Mouse (Mus musculus) thymus, postnatal 10 days (tissue): ENCODE measurements around the gene Ikzf4.
A peak's percentile ranks its signal among the peaks of the same experiment; 100 is the strongest.

Experiments used
- DNase-seq, 2 experiments: peaks; one replicate each; pipeline ENCODE4 v3.0.0; 2021; ENCODE audit warnings: low spot score in 2 of 2

Gene Ikzf4

DNA sequence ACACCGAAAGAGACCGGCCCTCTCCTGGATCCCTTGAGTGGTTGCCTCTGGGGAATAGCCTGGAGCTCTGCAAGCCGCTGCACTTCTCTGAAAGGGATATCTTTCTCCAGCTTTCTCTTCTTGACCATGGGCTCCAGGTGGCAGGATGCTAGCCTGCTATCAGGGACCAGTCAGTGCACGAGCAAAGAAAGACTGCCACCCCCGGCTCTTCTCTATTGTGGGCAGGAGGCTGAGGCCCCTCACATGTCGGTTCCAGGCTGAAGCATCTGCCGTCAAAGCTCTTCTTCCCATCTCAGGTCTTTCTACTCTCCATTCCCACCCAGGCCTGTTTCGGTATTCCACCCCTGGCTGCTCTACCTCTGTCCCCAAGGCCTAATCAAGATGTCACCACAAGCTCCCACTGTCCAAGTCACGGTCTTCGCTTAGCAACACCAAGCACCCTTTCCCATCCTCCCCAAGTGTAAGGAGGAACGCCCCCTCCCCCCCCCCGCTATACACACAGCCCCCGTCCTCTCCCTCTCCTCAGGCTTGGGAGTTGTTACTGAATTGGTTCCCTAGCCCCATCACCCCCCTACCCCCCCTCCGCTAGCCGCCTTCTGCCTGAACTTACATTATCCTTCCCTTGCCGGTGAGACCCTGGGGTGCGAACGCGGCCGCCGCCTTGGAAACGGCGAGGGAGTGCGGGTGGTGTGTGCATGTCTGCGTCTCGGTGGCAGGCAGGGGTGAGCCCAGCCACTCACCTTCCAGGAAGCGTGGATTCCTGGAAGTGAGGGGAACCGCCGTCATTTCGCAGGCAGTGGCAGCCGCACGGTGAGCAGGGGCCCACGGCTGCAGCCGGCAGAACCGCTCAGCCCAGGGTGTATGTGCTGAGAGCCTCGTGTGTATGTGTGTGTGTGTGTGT, at the start of gene Ikzf4:
Gene Ikzf4, minus strand, starts transcription at position 881 of the 901 bp plus-strand sequence.
- DNase-seq: peak; percentile 27 to 38

DNA sequence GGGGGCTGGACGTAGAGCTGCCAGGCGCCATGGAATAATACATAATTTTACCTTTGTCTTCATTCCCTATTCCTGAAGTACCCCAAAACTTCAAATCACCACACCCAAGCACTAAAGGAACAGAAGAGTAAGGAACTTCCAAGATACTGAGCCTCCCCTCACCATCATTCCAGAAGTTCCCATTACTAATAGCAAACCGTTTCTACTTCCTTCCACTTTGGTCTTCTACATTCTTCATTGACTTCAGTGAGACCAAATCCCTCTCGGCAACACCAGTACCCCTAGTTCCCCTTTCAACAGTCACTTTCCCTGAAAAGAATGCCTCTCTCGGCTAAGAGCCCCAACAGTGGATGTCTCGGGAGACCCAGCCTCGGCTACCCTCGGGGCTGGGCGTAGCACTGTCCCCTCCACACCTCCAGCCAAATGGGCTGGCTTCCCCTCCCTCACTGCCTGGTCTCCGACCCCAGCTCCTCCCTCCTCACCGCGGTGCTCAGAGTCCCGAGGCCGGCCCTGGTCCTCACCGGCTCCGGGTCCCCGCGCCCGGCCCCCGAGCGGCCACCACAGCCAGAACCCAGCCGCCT, 49.7 kb upstream of the Ikzf4 start:
- no peak for DNase-seq

DNA sequence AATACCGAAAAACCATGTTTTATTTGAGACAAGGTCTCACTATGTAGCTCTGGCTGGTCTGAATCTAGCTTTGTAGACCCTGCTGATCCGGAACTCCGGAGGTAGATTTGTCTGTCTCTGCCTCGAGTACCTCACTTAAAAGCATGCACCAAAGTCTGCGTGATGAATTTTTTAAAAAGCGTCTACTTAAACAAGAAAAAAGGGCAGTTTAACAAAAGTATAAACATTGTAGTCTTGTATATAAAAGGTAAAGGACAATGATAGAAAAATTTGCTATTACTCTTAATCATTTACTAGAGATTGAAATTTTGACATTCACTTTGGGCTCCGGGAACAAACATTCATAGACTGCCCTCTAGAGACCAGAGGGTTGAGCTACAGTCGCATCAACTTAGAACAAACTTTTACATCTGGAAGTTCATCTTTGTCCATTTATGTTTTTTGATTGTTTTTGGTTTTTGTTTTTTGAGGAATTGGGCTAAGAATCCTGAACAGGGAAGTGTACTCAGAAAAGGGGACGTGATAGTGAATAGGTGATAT, 28.7 kb upstream of the Ikzf4 start:
- DNase-seq: peak in 1 of 2 experiments; percentile 49

DNA sequence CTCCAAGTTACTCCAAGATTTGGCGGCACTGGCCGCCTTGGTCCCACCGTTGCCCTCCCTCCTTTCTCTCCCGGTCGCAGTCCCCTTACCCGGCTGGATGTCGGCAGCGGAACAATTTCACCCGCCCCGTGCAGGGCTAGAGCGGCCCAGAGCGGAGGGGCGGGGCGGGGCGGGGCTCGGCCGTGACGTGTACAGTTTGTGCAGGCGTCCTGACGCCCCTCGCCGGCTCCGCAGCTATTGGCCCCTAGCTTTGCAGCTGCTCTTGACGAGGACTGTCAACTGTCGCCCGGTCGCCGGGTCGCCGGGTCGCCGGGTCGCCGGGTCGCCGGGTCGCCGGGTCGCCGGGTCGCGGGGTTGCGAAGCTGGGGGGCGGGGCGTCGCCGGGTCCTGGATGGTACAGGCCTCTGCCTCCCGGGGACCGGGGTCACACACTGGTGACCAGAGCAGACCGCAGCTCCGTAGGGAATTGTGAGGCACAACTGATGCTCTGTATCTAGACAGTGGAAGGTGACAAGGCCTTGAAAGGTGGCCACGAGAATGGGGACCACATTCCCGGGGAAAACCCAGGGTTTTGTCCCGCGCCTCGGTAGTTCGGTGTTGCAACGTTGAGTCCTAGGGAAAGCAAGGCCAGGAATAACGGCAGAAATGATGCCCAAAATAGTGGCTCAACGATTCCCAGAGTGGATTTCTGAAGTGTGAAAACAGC, 28.1 kb upstream of the Ikzf4 start, which contains the start of gene Suox:
Gene Suox, minus strand, starts transcription at position 311 of the 706 bp plus-strand sequence.
- peak; percentile 80 to 86 for DNase-seq

DNA sequence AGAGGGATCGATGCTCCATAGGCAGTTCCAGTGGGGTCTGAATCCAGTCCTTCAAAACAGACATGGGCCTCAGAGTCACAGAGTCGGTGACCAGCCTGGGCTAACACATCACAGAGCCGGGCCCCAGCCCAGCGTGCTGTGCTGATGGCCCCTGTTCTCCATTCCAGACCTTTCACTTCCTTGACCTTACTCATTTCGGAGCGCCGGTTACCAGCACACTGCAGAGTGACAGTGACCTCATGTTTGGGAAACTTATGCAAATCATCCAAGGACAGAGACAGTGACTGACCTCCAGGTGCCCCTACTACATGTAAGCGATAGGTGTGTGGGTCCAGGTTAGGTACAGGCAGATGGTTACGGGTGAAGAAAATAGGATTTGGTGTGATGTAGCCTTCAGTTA, 25.4 kb upstream of the Ikzf4 start:
- DNase-seq: no peak

DNA sequence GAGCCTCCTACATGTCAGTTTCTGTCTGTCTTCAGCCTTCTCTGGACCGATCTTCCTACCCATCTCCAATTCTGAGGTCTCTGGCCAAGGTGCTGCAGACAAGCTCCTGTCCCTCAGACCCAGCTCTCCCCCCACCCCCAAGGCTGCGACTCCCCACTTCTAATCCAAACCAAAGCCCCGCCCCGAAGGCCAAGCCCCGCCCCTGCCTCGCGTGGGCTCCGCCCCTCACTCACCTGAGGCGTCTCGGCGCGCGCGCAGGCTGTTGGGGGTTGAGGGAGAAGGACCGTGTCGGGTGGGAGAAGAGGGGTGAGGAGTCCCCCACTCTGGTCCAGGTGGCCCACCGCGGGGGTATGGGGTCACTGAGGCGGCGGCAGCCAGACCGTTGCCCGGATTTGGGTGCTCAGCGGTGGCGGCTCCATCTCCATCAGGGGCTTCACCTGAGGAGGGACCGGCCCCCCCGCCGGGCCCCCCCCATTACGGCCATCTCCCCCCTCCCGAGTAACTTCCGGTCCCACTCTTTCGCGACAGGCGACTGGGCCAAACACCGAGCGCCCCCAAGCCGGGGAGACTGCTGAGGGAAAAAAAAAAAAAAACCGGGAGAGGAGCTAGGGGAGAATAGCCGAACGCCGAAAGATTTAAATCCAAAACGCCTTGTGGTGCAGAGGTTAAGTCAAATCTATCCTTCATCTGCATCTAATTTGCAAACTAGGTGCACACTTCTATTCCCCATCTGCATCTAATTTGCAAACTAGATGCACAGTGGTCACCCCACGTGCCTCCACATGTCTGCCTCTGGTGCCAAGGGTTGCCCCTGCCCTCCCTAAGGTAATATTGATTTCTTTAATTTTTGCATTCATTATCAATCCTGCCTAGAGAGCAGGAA, 23.2 kb upstream of the Ikzf4 start:
- peak; percentile 57 to 60 for DNase-seq

DNA sequence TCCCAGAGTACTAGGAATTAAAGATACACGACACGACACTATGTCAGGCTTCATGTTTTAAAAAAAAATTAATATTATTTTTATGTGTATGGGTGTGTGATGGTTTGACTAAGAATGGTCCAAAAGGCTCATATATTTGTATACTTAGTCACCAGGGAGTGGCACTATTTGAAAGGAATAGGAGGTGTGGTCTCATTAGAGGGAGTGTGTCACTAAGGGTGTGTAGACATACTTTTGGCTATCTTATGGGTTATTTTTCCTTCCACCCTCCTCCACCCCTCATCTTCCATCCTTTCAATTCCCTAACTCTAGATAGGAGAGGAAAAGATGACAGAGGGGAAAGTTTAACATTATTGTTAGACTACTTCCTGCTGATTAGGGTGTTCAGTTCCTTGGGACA, 20.0 kb upstream of the Ikzf4 start:
- no peak for DNase-seq

DNA sequence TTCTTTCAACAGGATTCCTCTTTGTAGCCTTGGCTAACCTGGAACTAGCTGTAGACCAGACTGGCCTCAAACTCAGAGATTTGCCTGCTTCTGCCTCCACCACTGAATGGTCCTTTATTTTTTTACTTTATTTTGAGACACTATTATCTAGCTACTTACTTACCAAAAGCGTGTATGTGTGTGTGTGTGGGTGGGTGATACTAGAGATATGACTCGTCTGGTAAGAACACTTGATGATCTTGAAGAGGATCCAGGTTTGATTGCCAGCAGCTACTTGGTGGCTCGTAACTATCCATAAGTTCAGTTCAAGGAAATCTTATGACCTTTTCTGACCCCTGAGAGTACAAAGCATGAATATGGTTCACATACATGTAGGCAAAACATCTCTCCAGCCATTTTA, 19.5 kb upstream of the Ikzf4 start:
- DNase-seq: no peak

DNA sequence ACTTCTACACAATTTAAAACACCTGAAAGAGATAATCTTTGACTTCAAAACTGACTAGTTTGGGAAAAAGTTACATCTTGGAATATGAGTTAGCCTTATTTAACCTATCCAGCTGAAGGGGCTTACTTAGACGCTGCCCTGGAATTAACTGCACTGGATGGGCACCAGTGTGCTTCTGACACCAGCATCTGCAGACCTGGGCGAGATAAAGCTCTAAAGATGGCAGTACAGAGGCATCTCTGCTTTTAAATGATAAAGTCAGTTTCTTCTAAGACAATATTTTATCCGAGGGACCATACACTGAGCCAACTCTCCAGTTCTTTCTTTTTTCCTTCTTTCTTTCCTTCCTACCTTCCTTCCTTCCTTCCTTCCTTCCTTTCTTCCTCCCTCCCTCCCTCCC, 19.0 kb upstream of the Ikzf4 start:
- DNase-seq: no peak

DNA sequence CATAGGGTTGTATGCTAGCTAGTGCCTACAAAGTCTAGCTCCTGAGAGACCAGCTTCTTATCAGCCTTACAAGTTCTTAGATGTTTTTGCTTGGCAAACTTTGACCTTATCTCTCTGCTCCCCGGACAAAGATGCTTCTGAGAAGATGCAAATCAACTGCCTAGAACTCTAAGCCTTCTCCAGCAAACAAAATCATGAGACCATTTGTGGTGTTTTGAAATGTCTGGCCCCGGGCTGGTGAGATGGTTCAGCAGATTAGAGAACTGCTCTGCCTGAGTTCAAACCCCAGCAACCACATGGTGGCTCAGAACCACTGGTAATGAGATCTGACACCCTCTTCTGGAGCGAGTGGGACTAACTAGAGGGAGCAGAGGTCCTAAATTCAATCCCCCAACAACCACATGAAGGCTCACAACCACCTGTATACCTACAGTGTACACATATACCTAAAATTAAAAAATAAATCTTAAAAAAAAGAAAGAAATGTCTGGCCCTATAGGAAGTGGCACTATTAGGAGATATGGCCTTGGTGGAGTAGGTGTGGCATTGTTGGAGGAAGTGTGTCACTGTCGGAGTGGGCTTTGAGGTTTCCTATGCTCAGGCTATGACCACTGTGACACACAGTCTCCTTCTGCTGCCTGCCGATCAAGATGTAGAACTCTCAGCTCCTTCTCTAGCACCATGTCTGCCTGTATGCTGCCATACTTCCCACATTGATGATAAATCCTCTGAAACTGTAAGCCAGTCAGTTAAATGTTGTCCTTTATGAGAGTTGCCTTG, 17.8 kb upstream of the Ikzf4 start:
- DNase-seq: no peak

DNA sequence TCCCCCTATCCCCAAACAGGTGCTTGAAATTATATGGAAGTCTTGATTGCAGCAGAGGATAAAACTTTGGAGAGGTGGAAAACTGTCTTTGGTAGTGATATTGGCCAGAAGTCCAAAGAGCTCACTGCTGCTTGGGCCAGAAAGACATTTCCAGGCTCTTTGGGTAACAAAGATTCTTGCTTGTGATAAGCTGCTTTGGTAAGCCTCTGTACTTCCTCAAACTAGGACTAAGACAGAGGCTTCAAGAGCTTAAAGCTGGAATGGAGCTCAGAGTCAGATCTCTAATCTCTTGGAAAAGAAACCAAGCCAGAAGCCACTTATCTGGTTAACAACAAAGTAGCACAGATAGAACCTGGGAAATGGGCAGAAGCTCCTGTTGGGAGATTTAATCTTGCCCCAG, 16.7 kb upstream of the Ikzf4 start:
- DNase-seq: no peak

DNA sequence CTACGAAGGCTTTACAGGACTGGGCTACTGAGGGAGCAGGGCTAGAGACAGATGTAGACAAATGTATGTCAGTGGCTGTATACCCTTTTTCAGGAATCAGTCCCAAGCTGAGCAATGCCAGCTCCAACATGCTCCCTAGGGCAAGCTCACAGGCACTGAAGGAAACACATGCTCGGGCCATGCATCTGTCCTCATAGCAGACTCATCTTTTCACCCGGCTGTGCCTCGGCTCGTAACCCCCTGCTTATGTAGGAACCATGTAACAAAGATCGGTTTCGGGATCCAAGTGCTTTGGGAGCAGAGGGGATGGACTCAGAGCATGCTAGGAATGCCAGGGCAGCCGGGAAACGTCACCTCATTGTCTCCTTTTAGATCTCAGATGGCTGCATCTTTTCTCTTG, 13.7 kb upstream of the Ikzf4 start:
- DNase-seq: no peak

DNA sequence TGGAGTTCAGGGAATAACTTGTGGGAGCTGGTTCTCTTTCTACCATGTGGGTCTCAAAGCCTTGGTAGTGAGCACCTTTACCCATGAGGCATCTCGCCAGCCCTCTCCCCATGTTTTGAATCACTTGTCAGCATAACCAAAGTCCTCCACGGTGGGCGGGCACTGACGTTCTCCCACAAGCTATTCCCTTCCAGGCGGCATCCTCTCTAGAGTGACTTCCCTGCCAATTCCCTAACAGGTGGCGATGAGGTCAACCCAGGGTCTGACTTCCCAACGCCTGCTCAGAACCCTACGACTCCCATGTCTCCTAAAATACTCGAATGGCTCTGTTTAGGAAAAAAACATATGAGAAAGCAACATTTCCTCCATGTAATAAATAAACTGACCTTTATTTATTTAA, 12.1 kb upstream of the Ikzf4 start:
- no peak for DNase-seq

DNA sequence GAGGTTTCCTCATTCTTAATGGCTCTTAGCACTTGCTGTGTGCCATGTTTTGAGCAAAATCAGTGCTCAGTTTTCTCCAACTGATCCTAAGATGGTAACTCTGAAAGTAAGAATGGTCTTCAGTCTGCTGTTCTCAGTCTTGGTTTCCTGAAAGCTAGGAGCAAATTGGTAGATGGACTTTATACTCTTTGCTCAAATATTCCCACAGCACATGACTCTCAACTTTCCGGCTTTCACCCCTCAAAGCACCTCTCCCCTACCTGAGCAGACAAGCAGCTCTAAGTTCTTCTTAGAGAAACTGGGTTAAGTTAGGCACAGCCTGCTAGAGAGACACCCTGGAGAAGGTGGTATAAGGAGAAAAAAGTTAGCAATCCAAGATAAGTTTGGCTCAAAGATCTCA, 10.9 kb upstream of the Ikzf4 start:
- DNase-seq: no peak

DNA sequence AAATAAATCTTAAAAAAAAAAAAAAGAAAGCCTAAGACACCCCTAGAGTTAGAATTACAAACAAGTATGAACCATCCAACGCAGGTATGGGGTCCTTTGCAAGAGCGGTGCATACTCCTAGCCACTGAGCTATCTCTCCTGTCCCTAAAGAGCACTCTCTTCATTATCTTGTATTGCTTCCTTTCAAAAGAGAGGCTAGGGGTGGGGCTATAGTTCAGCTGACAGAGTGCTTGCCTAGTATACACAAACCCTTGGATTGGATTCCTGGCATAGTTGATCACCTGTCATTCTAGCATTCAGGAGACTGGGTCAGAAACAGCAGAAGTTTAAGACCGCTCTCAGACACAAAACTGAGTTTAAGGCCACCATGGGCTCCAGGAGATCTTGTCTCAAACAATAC, 9.5 kb upstream of the Ikzf4 start:
- DNase-seq: no peak

DNA sequence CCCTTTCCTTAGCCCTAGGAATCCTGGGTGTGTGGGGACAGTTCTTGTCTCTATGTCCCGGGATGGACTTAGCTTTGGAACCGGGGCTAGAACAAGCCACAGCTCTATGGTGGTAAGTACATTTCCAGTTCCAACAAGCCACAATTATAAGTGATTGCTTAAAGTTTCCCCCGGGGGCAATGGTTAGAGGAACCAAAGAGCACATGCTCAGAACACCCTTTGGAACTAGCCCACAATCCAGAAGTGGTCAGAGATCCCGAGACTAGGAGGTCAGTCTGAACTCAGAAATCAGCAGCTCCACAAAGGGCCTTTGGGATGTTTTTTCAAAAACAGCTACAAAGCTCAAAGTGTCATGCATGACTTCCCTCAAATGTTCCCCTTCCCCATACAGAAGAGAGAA, 8.1 kb upstream of the Ikzf4 start:
- DNase-seq: no peak

DNA sequence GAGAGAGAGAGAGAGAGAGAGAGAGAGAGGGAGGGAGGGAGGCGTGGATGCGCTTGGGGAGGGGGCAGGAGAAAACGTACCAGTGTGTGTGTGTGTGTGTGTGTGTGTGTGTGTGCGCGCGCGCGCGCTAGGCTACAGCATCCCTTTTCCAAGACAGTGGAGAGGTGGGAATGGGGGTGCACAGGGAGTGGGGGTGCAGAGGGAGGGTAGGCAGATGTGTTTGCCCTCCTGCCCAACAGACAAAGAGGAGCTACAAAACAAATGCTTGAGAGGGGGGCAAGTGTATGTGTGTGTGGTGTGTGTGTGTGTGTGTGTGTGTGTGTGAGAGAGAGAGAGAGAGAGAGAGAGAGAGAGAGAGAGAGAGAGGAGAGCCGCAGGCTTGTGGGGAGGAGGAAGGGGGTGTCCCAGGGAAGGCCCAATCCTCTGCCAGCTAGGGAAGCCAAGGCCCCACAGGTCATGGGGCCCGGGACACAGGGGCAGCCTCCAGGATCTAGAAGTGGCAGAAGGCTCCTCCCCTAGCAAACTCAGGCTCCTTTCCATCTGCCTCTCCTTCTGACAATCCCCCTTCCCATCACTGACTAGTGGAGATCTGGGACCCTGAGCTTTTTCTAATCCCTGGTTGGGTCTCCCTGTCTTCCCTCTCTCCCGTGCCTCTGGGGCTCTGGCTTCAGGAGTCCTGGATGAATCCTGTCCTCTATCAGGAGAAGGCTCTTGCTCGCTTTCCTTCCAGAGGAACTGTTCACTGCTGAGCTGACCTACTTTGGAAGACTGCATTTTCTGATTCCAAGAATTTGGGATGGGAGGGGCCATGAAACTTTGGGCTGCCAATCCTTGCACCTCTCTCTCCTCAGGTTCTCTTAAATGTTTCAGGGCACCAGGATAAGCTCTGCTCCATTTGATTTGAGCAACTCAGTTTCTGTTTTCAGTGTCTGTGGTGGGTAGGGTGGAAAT, 623 bp upstream of the Ikzf4 start:
- peak in 1 of 2 experiments; percentile 35 for DNase-seq

DNA sequence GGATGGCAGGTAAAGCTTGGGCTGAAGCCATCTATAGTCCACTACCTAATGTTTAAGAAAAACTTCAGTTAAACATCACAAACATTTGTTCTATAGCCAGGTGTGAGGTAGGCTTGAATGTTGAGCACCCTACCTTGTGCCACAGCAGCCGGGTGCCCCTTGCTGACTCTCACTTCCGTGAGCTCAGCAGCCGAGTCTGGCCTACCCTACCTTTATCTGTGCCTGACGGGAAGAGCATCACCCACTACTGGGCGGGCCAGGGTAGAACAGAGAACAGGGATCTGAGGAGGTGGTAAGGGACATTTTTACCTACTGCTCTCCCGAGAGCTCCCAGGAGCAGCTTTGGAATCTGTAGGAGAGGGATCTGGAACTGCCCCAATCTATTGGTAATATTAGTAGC, 3.0 kb downstream of the Ikzf4 start:
- no peak for DNase-seq

DNA sequence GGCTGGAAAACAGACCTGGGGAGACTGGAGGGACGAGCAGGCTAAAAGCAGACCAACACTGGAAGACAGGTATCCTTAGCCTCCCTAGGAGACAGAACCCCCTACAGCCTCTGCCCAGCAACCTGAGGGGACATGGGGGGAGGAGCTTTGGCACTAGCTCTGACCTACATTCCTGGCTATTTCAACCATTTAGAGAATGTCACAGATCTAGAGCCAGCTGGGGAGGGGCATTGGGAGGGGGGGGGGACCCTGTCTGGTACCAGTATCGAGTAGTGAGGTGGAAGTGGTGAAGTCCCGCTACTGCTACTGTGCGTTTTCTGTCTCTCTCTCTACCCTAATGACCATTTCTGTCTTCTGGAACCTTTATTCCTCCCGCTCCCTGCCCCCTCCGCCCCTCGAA, 3.9 kb downstream of the Ikzf4 start:
- DNase-seq: no peak
